Mouse (Mus musculus): ENCODE data around the gene Fjx1.

DNA sequence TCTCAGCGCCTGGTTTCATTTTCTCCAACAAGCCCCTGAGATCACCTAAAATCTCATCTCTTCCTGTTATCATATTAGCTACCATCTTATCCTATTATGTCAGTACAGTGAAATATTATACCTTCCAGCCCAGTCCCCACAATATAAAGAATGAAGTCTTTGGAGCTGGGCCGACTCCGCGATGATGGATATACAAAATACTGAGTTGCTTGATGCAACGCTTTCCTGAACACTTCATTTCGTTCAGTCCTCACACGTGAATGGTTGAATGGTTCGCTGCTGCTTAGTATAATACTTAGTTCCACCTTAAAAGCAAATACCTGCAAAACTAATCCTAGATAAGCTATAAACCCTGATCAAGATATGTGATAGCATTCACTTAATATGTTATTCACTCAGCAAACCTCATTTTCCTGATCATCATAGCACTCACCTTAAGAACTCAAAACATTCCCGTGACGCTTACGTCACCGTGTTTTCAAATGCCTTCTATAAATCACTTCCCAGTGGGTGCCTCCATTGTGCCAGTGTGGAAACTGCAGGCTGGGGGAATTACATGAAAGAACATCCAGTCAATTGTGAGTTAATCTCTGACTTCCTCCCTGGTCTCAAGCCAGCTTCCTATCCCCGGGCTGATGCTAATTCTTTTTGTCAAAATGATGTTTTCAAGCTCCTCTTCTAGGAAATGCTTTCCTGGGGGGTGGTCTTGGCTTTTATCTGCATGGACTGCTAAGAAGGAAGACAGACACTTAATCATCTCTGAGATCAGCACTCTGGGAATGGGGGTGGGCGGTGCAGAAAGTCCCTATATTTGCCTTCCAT is 44.7 kb downstream of the Fjx1 start, which contains the start of gene Trim44:
- no peak for TF ChIP-seq GATA1 (IDR thresholded peaks at IDR 0.05; ENCODE audit: borderline replicate concordance, low read length)
- TF ChIP-seq FLI1 (IDR thresholded peaks at IDR 0.05; ENCODE audit: low read length), result no peak
